ENCODE assay signal across 12 mouse cellular contexts in the genomic region with DNA sequence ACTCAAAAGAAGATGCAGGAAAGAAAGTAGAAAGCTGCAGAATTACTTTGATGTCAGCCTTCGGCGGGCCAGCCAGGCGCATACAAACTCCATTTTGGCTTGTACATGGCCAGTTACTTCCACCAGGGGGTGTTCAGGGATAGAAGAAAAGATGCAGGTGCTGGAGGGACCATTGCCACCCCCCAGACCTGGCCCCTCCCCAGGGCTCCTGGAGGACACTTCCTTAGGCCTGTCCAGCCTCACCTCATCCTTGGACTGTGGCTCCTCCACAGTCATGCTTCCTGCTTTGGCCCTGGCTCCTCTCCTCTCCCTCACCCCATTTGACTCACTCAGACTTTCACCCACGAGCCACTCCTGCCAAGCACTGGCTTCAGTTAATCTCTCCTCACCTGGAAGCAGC. TPM values are rescaled to one million over a fixed set of nuclear protein-coding genes. Genes with fewer than 3 reads are reported as not detected.
DNase-seq lines count a peak whose midpoint lies in the region; ATAC-seq lines count a peak whose summit lies in the region.
"Had no signal": no experiment of that assay in that cellular context is flagged by ENCODE, and none has a peak within 500 bp of the region (broad histone marks: within the 10 kb centered on the region; RNA-seq: fewer than 3 reads in every experiment).

No protein-coding gene starts in this region.

- 0 out of 2 replicates have a peak, but pooled peaks have one; percentile 34 for ATAC-seq in megakaryocyte progenitor cell, adult 5-6 weeks (replicated peaks; ENCODE audit: poor library complexity)
- no peak for ATAC-seq in megakaryocyte-erythroid progenitor cell, adult 5-6 weeks (replicated peaks; ENCODE audit: low FRiP score, low TSS enrichment, poor library complexity, severe bottlenecking)

- peak; percentile 38 to 54 for DNase-seq in kidney, adult 8-10 months
- no peak for DNase-seq in kidney, postnatal 10 days
- DNase-seq in A20 (ENCODE audit: low read depth, low spot score) = peak; percentile 28
- DNase-seq in ES-CJ7 (ENCODE audit: low read depth, low spot score) = peak; percentile 66
- DNase-seq in embryo, embryonic 9.5 days (ENCODE audit: extremely low spot score) = no peak
- no peak for DNase-seq in frontal cortex, postnatal 25 days (ENCODE audit: low spot score in 2 of 2)
- DNase-seq: gastrocnemius, postnatal 25 days; heart, postnatal 10 days; liver; right cerebral cortex, postnatal 14 days had no signal

RNA-seq across cellular contexts. Expression of gene Zfp281, which starts 59.7 kb away (rescaled TPM):
- total RNA-seq in megakaryocyte progenitor cell, adult 5-6 weeks (2015) = 23.7 and 25.4 TPM in 2 replicates
- 18.9 and 20.5 TPM in 2 replicates for total RNA-seq in megakaryocyte progenitor cell, adult 5-6 weeks (2017)
- 18.6 and 20.3 TPM in 2 replicates for total RNA-seq in megakaryocyte-erythroid progenitor cell, adult 5-6 weeks (2014; fragmentation: Nextera tagmentation)
- 25.2 and 29.7 TPM in 2 replicates for total RNA-seq in megakaryocyte-erythroid progenitor cell, adult 5-6 weeks (2017)

Comparison
In these comparisons a context has a peak if more than half of its experiments do, and no peak if none do; other contexts are left out.
1. DNase-seq: peak in kidney, adult 8-10 months (2 of 2), A20 (single experiment) and ES-CJ7 (single experiment); none in kidney, postnatal 10 days (single experiment), embryo, embryonic 9.5 days (single experiment) and frontal cortex, postnatal 25 days (0 of 2).